Mouse (Mus musculus) ES-E14 (cell line): ENCODE data around the gene Bnc2. TPM values are rescaled to one million over a fixed set of nuclear protein-coding genes. Genes with fewer than 3 reads are reported as not detected.

Experiments used
- DNase-seq: peaks from one replicate; pipeline ENCODE4 v3.0.0-alpha.2; 2013; ENCODE audit warnings: low read depth, low spot score
- H3K27ac ChIP-seq: 2 replicates; pipeline ENCODE4 v1.5.1; 2012; ENCODE audit warnings: low read depth, mild to moderate bottlenecking, low read length, moderate library complexity, mixed read lengths; ENCODE audit not compliant: poor library complexity, insufficient read depth, severe bottlenecking
- H3K36me3 ChIP-seq: 2 replicates; pipeline ENCODE4 v1.6.1; 2012; ENCODE audit warnings: mild to moderate bottlenecking, low read length, moderate library complexity, mixed read lengths; ENCODE audit not compliant: control insufficient read depth, poor library complexity, insufficient read depth, severe bottlenecking
- H3K4me1 ChIP-seq, 2 experiments: fragments of 150-350 bp in 1 of 2; sonication (generic) in 1 of 2; 2 replicates each; pipeline ENCODE4 v1.6.1; 2012; ENCODE audit warnings: low read length in 2 of 2, mild to moderate bottlenecking in 1 of 2, mixed read lengths in 1 of 2; ENCODE audit not compliant: control insufficient read depth in 2 of 2, insufficient read depth in 2 of 2, poor library complexity in 1 of 2
- H3K4me3 ChIP-seq, 2 experiments: fragments of 150-350 bp in 1 of 2; sonication (generic) in 1 of 2; 2 replicates each; pipeline ENCODE4 v1.5.1; 2012; ENCODE audit warnings: low read length in 2 of 2, low read depth in 1 of 2, mild to moderate bottlenecking in 1 of 2, mixed read lengths in 1 of 2; ENCODE audit not compliant: insufficient read depth in 1 of 2, poor library complexity in 1 of 2, severe bottlenecking in 1 of 2
- H3K9ac ChIP-seq: 2 replicates; pipeline ENCODE4 v1.6.1; 2012; ENCODE audit warnings: low read depth, mild to moderate bottlenecking, low read length, mixed read lengths; ENCODE audit not compliant: poor library complexity, insufficient read depth, severe bottlenecking
- H3K9me3 ChIP-seq: fragments of 150-350 bp; sonication (generic); 2 replicates; pipeline ENCODE4 v1.6.1; 2012; ENCODE audit warnings: low read depth, mild to moderate bottlenecking, low read length; ENCODE audit not compliant: control insufficient read depth, insufficient read depth
- CHD2 ChIP-seq: IDR thresholded peaks from 2 replicates; pipeline ENCODE4 v1.6.1; 2014; ENCODE audit warnings: mild to moderate bottlenecking, low read depth, low read length, inconsistent platforms
- HCFC1 ChIP-seq: IDR thresholded peaks from 2 replicates; pipeline ENCODE4 v1.6.1; 2012; ENCODE audit warnings: low read length, inconsistent platforms, borderline replicate concordance; ENCODE audit not compliant: insufficient read depth
- MAFK ChIP-seq: IDR thresholded peaks from 2 replicates; pipeline ENCODE4 v1.6.1; 2014; ENCODE audit warnings: mild to moderate bottlenecking, low read depth, low read length, inconsistent platforms; ENCODE audit not compliant: insufficient read depth
- ZC3H11A ChIP-seq: IDR thresholded peaks from 2 replicates; pipeline ENCODE4 v1.6.1; 2012; ENCODE audit warnings: low read depth, mild to moderate bottlenecking, inconsistent platforms, low read length, borderline replicate concordance
- ZNF384 ChIP-seq: IDR thresholded peaks from 2 replicates; pipeline ENCODE4 v1.6.1; 2012; ENCODE audit warnings: low read depth, low read length, inconsistent platforms
- in situ Hi-C, 2 experiments: fragments of 600-800 bp; cut with MboI; formaldehyde crosslinking; loops; one replicate each; pipeline ENCODE4 v1.15.1; 2025; ENCODE audit warnings: low sequenced_read_pairs in 2 of 2, inconsistent platforms in 1 of 2; ENCODE audit not compliant: unreplicated experiment in 2 of 2
- total RNA-seq: library from RNA; depleted of rRNA; stranded (reverse); fragments of 300-350 nt; gene quantifications from 2 replicates; pipeline ENCODE4 v1.2.3, GENCODE M21; 2012

Bnc2 gene
- total RNA-seq, 1 experiment = 15.1 TPM

- in situ Hi-C loops = no loop called here
- no peak for TF ChIP-seq ZC3H11A
- no peak for TF ChIP-seq MAFK
- TF ChIP-seq HCFC1 = no peak
- no peak for TF ChIP-seq CHD2
- TF ChIP-seq ZNF384 = no peak
- no peak for DNase-seq
- Histone ChIP-seq H3K27ac (no peak overlapping the region), H3K9me3 (no peaks in the 10 kb centered on the region), H3K4me3 (no peak overlapping the region), H3K9ac (no peak overlapping the region), H3K4me1 (no peaks in the 10 kb centered on the region), H3K36me3 (no peaks in the 10 kb centered on the region)
Observed at GRCm38 (mm10) chr4:84349536-84349935, 325.5 kb downstream of the Bnc2 start.

GRCm38 (mm10) chr4:84339172-84339571 is 335.9 kb downstream of the Bnc2 start:
- Histone ChIP-seq H3K9me3 (no peaks in the 10 kb centered on the region), H3K4me1 (no peaks in the 10 kb centered on the region), H3K27ac (no peak overlapping the region), H3K9ac (no peak overlapping the region), H3K36me3 (no peaks in the 10 kb centered on the region), H3K4me3 (no peak overlapping the region)
- in situ Hi-C loops = no loop called here
- no peak for DNase-seq
- TF ChIP-seq HCFC1 = no peak
- TF ChIP-seq ZC3H11A = no peak
- TF ChIP-seq MAFK = no peak
- no peak for TF ChIP-seq CHD2
- no peak for TF ChIP-seq ZNF384

GRCm38 (mm10) chr4:84331995-84332394 is 343.1 kb downstream of the Bnc2 start:
- Histone ChIP-seq H3K27ac (no peak overlapping the region), H3K9ac (no peak overlapping the region), H3K9me3 (no peaks in the 10 kb centered on the region), H3K4me3 (no peak overlapping the region), H3K36me3 (no peaks in the 10 kb centered on the region), H3K4me1 (no peaks in the 10 kb centered on the region)
- in situ Hi-C loops = no loop called here
- TF ChIP-seq MAFK = no peak
- TF ChIP-seq ZNF384 = no peak
- TF ChIP-seq HCFC1 = no peak
- no peak for TF ChIP-seq CHD2
- TF ChIP-seq ZC3H11A = no peak
- DNase-seq = no peak

GRCm38 (mm10) chr4:84331450-84331849 is 343.6 kb downstream of the Bnc2 start:
- DNase-seq = no peak
- Histone ChIP-seq H3K4me1 (no peaks in the 10 kb centered on the region), H3K4me3 (no peak overlapping the region), H3K27ac (no peak overlapping the region), H3K36me3 (no peaks in the 10 kb centered on the region), H3K9me3 (no peaks in the 10 kb centered on the region), H3K9ac (no peak overlapping the region; the same call in 1 of the 2 replicates)
- TF ChIP-seq CHD2 = no peak
- TF ChIP-seq HCFC1 = no peak
- no peak for TF ChIP-seq ZNF384
- TF ChIP-seq MAFK = no peak
- TF ChIP-seq ZC3H11A = no peak
- in situ Hi-C loops = no loop called here

GRCm38 (mm10) chr4:84330509-84330908 is 344.6 kb downstream of the Bnc2 start:
- no peak for DNase-seq
- TF ChIP-seq ZC3H11A = no peak
- TF ChIP-seq ZNF384 = no peak
- in situ Hi-C loops = no loop called here

More at GRCm38 (mm10) chr4:84330509-84330908, 344.6 kb downstream of the Bnc2 start:
- H3K36me3 ChIP-seq = no peaks in the 10 kb centered on the region
- no peaks in the 10 kb centered on the region for H3K9me3 ChIP-seq
- H3K9ac ChIP-seq = no peak overlapping the region
- H3K4me1 ChIP-seq = no peaks in the 10 kb centered on the region
- no peak overlapping the region for H3K27ac ChIP-seq
- no peak overlapping the region for H3K4me3 ChIP-seq
